Mouse (Mus musculus): ENCODE measurements around the gene Gsn.

The Gsn gene

DNA sequence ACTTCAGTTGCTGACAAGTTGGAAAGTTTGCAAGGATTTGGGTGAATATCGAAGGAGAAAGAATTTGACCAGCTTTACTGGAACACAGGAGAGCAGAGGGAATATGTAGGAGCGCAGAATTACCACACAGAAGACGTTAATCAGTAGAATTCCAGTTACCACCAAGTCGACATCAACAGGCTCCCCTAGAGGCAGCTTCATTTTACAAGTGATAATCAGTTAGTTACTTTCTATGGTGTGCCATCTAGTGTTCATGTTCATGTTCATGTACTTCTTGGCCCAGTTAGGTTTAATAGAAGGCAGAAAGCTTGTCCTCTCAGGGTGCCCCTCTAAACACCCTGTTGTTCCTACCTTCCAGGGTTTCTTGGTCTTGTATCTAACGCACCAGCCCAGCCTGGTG, 93.0 kb downstream of the Gsn start:
- TF ChIP-seq GATA4 (IDR thresholded peaks at IDR 0.05; ENCODE audit: insufficient replicate concordance, low read length), result no peak

Measured in liver, adult (tissue).